In the genomic region with DNA sequence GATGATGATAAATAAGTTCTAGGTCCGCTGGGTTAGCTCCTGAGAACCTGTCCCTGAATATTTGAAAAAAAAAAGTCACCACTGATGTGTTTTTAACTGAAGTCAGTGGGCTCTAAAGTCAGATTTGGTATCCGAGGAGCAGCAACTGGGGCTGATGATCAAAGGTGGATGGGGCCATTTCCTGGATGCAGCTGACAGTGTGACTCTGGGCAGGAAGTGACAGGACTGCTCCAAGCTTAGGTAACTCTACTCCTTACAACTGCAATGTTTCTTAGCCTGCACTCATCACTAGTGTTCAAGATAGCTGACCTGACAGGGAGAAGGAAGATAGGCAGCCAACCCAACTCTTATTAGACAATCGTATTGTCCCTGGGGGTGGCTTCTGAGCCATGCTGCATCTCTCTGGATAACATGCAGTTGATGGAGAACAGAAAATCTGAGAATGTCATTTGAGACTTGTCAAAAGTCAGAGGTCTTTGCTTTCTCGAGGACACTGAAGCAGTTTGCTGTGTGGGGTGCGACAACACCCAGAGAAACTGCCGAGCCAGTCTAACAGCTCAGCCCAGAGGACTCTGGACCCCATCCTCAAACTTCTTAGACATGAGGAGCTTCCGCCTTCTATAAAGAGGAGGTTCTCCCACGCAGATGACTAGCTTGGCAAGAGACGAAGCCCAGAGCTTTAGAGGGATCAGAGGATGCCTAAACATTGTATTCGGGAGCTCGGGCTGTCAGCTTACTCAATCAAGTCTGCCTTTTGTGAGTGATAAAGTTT, we compare ENCODE assay signal across 19 mouse cellular contexts.
DNase-seq lines count a peak whose midpoint lies in the region; ATAC-seq lines count a peak whose summit lies in the region.
"Had no signal": no experiment of that assay in that cellular context is flagged by ENCODE, and none has a peak within 500 bp of the region (broad histone marks: within the 10 kb centered on the region; RNA-seq: fewer than 3 reads in every experiment).

No protein-coding gene starts in this region.

- H3K4me1 ChIP-seq in heart, embryonic 16.5 days (ENCODE audit: control insufficient read depth, insufficient read depth, low read length) = peaks cover 9% of the 10 kb centered on the region; the same call in 1 of the 2 replicates
- H3K4me1 ChIP-seq: liver, embryonic 12.5 days had no signal

- H3K9ac ChIP-seq in heart, embryonic 16.5 days (ENCODE audit: low read length) = no peak overlapping the region
- H3K9ac ChIP-seq: liver, embryonic 12.5 days; midbrain, embryonic 12.5 days had no signal

- no peak for ATAC-seq in heart, embryonic 16.5 days (replicated peaks; ENCODE audit: extremely low read depth, insufficient read depth, low FRiP score)
- peak; percentile 99 for ATAC-seq in inflammation-experienced regulatory T-cells, adult 6 months
- ATAC-seq in megakaryocyte progenitor cell, adult 5-6 weeks (replicated peaks; ENCODE audit: poor library complexity) = no peak
- ATAC-seq: forebrain, embryonic 14.5 days; liver, embryonic 12.5 days had no signal

- H3K36me3 ChIP-seq in heart, embryonic 16.5 days (ENCODE audit: control insufficient read depth, insufficient read depth) = no peaks in the 10 kb centered on the region
- H3K36me3 ChIP-seq: liver, embryonic 12.5 days; midbrain, embryonic 12.5 days had no signal

- H3K27me3 ChIP-seq in heart, embryonic 16.5 days (ENCODE audit: control insufficient read depth, insufficient read depth, low read length) = no peaks in the 10 kb centered on the region
- H3K27me3 ChIP-seq: liver, embryonic 12.5 days; midbrain, embryonic 12.5 days had no signal

- WGBS in heart, embryonic 16.5 days = 47% methylated on average over 11 of the region's 11 CpGs

- H3K27ac ChIP-seq in heart, embryonic 16.5 days (ENCODE audit: low read length) = 0 out of 2 replicates have a peak overlapping the region, but pooled peaks have one; percentile 18
- H3K27ac ChIP-seq: gastrocnemius, adult 2 months; liver, embryonic 12.5 days; midbrain, embryonic 12.5 days had no signal

- no peak overlapping the region for H3K4me2 ChIP-seq in heart, embryonic 16.5 days (ENCODE audit: low read depth, low read length)
- H3K4me2 ChIP-seq: liver, embryonic 12.5 days; midbrain, embryonic 12.5 days had no signal

- H3K4me3 ChIP-seq in heart, embryonic 16.5 days (ENCODE audit: low read length) = no peak overlapping the region
- H3K4me3 ChIP-seq: gastrocnemius, adult 2 months; liver, embryonic 12.5 days; midbrain, embryonic 12.5 days had no signal

- no peak for DNase-seq in heart, adult 18-20 months
- peak; percentile 72 for DNase-seq in CD4-positive, CD25-positive, alpha-beta regulatory T cell, adult 2 months (ENCODE audit: low read depth, low spot score)
- DNase-seq in thymus, postnatal 10 days (ENCODE audit: low spot score in 2 of 2) = peak; percentile 39 to 50
- no peak for DNase-seq in cerebellum, postnatal 25 days
- DNase-seq: adrenal gland, postnatal 14 days; B cell, adult 2 months; cerebellum, postnatal 10 days; gastrocnemius, adult 2 months; heart, postnatal 36 days; kidney, adult 2 months; kidney, postnatal 36 days; left cerebral cortex, postnatal 4 days; right cerebral cortex, postnatal 25 days had no signal

- H3K9me3 ChIP-seq in heart, embryonic 16.5 days (replicated peaks; ENCODE audit: control insufficient read depth, low read length) = peaks cover 5% of the 10 kb centered on the region; the same call in 1 of the 2 replicates
- H3K9me3 ChIP-seq: liver, embryonic 12.5 days; midbrain, embryonic 12.5 days had no signal

Comparison
In these comparisons a context has a peak if more than half of its experiments do, and no peak if none do; other contexts are left out.
1. DNase-seq: peak in CD4-positive, CD25-positive, alpha-beta regulatory T cell, adult 2 months (single experiment) and thymus, postnatal 10 days (2 of 2); none in heart, adult 18-20 months (0 of 2) and cerebellum, postnatal 25 days (0 of 2).